Mouse (Mus musculus): ENCODE data around the gene Rdh1.

- no peak for TF ChIP-seq FLI1 (IDR thresholded peaks at IDR 0.05; ENCODE audit: low read length)
- TF ChIP-seq GATA1 (IDR thresholded peaks at IDR 0.05; ENCODE audit: borderline replicate concordance, low read length), result no peak
Observed at GRCm38 (mm10) chr10:127730285-127730932, 29.1 kb upstream of the Rdh1 start.

Measured in megakaryocyte, embryonic 14.5 days (primary cell).